Mouse (Mus musculus) layer of hippocampus, adult 9-10 months (tissue): ENCODE data around the gene Msh4.
"Not testable (repeated sequence)": the region's sequence is repeated elsewhere in the genome, so short reads cannot be mapped to it uniquely, and the experiment has no call there.

Experiments used
- DNase-seq: peaks from one replicate; pipeline ENCODE4 v3.0.0; 2022; ENCODE audit warnings: low spot score

Msh4 gene

DNA sequence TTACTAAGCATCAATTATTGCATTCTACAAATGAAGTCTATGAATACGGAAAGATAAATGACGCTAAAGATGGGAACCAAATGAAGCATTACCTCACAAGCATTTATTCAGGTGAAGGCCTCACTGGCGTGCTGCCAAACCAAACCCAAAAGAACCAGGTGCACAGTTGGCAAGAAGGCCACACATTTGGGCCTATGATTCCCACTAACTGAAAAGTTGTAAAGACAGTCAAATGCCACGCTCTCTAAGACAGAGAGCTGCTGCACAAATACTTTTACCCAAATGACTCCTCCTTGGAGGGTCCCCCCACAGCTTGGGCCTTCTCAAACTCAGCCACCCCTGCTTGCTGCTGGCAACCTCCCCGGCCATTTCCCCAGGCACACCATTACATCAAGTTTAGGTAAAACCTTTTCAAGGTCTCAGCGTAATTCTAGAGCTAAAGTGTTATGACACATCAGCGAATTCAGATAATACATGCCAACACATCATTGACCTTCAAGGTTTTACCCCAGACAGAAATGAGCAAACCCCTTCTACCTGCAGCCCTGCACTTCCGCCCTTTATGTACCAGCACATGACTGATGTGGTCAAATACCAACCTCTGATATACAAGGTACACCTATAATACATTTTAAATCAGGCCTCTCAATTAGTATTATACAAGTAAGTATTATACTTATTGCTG, 5.4 kb upstream of the Msh4 start:
- no peak for DNase-seq

DNA sequence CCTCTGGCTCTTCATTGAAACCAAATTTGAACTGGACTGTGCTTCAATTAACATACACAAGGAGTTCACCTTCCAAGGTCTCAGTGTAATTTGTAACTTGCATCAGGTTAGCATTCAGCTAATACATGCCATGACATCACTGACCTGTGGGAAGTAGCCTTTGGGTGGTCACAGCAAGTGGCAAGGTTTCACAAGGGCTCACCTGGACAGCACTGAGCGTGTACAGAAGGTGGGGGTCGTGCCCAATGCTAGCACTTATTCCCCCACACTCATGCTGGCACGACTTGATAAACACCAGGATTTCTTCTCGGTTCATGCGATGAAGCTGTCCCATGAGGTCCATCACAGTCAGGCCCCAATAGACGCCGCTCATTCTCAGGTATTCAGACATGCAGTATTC, 4.6 kb upstream of the Msh4 start:
- no peak for DNase-seq

DNA sequence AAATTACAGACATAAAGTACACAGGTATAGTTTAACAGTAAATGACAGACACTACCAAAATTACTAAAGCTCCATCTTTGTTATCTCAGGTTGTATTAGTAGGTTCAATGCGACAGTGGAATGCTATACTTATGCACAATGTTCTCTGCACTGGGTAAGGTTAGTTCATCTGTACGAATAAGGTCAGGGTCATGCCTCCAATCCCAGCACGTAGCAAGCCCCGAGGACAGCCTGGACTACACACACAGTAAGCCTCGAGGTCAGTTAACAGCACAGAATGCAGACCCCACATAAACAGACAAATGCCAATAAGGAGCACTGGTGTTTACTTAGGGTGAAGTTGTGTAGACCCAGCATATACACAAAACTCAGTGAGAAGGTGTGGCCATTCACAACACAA, 3.0 kb upstream of the Msh4 start:
- no peak for DNase-seq

DNA sequence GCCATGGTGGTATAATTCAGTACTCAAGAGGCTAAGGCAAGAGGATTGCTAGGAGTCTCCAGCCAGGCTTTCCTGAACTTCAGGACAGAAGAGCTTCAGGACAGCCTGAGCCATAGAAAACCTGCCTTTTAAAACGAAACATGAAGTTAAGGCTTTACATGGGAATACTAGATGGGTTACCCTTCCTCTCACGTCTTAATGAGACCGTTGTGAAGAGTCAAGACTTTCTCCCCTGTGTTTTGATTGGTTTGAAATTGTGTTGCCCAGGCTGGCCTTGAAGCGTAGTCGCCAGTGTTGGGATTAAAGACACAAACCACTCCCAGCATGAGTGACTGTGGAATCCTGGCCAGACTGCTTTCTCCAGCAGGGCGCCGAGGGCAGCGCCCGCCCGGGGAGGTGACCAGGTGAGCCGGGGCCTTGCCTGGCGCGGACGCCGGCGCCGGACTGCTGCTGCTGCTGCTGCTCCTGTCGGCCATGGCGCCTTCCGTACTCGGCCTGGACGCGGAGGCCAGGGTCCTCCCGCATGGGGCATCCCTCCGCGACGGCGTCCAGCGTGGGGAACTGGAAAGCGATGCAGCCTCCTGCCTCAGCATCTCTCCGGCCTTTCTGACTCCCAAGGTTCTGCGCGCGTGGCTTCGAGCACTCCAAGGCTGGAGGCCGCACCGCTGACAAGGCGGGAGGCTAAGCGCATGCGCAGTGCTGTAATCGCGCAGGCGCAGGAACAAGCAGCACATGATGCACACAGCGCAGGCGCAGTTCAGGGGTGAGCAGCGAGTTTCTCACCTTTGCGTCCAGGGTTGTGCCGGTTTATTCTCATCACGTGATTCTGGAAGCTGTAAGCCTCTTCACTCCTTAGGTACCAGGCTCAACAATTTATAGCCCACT, 445 bp downstream of the Msh4 start:
- no peak for DNase-seq

DNA sequence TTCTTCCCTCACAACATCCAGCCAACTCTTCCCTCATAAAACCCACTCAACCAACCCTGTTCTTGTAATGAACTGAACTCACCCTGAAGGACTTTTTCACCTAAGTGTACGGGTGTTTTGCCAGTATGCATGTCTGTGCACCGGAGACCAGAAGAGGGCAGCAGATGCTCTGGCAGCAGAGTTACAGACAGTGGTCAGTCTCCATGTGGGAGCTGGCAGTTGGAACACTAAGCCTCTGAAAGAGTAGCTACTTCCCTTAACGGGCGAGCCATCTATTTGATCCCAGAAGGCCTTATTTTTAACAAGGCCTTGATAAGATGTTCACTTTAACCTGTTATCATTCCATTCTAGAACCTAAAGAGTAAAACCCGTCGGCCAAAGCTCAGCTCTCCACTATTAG, 1.4 kb downstream of the Msh4 start:
- no peak for DNase-seq

DNA sequence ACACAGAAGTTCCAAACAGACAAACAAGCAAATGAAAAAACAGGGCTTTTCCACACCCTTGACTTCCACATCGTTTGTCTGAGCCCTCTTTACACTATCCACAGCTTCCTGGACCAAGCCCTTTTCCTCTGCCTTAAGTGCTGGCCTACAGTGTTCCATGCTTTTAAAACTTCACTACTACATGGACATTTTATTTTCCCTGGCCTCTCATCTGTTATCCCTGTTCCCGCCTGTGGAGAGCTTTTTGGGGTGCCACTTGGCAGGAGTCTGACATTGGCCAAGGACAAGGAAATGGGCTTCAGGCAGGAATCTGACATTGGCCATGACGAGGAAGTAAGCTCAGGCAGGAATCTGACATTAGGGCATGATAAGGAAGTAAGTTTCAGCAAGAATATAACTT, 3.3 kb downstream of the Msh4 start:
- no peak for DNase-seq

DNA sequence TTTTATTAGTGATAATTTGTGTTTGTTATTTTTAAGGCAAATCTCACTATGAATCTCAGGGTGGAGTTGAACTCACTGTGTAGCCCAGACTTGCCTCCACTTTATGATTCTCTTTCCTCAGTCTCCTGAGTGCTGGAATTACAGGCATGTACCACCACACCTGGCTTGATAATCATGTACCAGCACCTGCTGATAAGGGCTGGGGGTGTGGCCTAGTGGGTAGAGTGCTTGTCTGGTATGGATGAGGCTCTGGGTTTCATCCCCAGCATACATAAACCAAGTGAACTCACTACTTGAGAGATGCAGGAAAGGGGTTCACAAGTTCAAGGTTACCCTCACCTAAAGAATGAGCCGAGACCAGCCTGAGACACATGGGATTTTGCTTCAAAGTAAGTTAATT, 4.0 kb downstream of the Msh4 start:
- no peak for DNase-seq

DNA sequence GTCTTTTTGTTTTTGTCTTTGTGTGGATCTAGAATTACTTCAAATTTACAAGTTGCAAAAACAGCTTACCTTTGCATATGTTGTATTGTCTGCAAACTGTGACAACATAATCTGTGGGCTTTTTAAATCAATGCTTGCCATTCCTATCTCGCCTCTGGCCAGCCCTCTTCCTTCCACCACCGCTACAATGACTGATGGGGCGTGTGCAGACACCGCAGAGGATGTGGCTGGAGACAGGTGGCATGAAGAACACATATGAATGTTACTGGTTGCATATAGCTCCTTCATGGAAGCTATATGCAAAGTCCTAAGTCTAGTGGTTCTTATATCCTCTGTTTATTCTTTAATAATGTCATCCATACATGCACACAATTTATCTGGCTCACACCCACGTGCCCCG, 8.7 kb downstream of the Msh4 start:
- no peak for DNase-seq

DNA sequence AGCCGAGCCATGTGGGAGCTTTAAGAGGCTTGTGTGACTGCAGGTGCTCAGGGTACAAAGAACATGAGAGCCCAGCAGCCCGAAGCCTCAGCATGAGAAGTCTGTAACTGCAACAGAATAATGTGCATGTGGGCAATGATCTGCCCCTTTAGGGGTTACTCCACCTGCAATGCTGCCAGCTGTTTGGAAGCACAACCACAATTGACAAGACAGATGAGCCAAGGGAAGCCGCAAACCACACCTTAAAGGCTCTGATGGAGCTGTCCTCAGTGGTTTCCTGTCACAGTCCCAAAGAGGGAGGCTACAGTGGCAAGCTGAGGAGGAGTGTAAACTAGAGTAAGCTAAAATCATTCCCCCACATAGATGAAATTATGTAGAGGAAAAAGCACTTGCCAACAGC, 10.5 kb downstream of the Msh4 start:
- no peak for DNase-seq

DNA sequence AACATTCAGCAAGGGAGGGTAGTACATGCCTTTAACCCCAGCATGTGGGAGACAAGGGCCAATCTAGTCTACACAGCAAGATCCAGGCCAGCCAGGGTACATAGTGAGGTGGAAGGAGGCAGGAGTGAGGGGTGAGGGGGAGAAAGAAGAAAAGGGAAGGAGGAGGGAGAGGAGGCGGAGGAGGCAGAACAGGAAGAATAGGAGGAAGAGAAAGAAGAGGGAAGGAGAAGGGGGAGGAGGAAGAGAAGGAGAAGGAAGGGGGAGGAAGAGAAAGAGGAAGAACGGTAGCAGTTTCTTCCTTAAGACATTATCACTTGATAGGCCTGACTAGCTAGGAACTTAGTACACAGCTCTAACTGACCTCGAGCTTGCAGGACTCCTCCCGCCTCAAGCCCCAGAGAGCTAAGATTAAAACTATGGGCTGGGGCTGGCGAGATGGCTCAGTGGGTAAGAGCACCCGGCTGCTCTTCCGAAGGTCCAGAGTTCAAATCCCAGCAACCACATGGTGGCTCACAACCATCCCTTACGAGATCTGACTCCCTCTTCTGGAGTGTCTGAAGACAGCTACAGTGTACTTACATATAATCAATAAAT, 16.7 kb downstream of the Msh4 start:
- DNase-seq = no peak

DNA sequence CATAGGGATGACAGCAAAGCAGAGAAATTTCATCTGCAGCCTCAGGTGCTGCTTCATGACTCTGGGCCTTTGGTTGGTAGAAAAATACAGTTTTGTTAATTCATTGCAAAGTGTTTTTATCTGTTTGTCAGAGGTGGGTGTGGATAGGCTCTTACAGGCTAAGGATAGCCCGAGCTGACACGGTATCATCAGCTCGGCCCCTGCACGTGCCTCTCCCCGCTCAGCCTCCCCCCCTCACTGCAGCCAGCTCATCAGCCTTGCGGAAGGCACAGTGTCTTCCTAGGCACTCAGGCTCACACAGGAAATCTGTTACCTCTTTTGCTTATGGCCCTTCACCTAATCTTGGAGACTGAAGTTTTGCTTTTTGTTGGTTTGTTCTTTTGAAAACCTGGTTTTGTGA, 17.8 kb downstream of the Msh4 start:
- DNase-seq = no peak

DNA sequence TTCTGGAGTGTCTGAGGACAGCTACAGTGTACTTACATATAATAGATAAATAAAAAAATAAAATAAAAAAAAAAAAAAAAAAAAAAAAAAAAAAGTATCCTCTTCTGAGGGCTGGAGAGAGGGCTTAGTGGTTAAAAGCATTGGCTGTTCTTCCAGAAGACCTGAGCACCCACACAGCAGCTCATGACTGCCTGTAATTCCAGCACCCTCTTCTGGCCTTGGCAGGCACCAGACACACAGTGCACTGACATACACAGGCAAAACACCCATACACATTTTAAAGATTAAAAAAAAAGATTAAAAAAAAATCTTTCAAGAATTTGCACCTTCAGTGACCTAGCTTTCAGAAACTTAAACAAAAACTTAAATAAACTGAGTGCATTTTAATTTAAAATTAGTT, 19.6 kb downstream of the Msh4 start:
- DNase-seq = no peak

DNA sequence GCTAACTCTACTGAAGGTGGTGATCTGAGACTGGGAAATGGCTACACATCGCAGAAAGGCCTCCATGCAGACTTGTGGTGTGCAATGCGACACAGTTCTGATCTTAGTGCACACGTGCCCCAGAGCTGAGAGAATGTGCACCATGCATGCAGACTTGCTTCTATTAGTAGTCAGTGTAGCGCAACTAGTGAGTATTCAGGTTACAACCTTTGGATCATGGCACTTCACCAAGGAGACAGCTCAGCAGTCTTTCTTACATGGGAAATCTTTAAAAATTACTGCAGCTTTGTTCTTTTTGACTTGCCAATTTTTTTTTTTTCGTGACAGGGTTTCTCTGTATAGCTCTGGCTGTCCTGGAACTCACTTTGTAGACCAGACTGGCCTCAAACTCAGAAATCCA, 34.5 kb downstream of the Msh4 start:
- no peak for DNase-seq

DNA sequence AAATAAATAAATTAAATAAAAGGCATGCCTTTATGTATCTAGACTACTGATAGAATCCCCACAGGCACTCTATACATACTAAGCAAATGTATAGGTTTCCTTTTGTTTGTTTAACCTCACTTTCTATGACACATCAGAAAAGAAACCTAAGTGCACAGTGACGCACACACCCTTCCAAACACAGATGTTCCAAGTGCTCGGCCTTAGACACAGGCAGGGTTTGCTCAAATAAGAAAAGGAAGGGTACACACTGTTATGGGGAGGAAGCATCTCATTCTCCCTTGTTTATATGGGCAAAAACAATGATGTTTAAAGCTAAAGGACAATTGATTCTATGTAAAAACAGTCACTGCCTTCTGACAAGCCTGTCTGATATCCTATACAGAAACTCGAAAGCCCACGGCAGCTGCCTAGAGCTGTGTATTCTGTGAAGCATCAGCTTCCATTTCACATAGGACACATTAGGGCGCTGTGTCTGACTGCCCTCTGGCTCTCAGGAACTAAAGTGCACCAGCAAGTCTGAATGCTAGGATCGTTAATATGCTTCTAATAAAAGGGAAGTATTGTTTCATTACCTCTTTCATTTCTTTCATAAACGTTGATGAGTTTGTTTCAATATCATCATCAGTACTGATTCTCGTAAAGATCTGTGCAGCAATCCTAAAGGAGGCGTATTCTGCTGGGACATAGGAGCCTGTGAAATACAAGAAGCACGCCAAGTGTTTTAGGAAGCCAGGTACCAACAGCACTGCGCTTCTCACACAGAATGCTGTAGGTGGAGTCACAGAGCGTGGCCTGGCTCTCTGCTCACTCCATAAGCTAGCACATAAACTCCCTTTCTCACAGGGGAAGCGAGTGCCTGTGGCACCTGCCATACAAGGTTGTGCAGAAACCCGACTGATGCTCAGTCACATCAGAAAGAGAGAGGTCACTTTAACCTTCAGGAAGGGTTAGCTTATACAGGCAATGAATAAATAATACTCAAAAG, 38.5 kb downstream of the Msh4 start:
- no peak for DNase-seq

DNA sequence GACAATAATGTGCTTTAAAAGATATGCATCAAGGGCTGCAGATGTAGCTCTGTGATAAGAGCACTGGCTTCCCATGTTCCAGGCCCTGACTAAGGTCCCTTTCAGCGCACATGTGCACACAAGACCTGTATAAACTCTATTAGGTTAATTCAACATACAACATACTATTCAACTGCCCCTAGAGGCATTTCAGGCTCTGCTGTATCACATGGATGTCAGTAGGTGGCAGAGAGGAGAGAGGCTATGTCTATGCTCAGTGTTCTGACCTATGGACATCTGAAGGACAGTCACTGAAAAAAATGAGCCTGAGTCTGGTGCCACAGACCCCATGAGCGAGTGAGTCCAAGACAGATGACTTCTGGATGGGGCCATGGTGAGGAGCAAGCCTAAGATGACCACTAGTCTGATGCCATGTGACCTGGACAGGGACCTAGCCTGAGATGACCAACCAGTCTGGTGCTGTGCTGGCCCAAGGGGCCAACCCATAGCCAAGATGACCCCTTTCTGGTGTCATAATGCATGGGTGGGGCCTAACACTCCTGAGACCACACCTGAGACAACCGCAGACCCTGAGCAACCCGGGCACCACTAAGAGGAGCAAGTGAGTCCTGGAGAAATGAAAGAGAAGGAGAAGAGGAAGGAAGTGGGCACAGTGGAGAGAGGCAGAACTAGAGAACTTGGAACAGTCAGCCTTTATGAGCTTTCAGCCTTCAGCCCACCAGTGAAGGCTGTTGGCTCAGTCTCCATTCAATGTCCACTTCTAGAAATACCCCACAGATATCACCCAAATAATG, 41.1 kb downstream of the Msh4 start:
- no peak for DNase-seq

DNA sequence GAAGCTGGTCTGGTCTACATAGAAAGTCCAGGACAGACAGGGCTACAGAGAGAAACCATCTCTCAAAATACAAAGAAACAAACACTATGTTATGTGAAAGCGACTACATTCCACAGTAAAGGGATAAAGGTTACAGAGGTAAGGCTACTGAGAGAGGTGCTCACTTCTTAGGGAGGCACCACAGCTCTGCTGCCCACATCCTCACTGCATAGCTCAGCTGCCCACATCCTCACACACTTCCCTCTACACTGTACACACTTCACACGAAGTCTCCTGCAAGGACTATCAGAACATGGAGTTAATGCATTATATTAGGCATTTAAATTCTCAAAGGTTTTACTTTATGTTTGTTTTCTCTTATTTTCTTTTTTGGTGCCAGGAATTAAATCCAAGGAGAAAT, 42.1 kb downstream of the Msh4 start:
- no peak for DNase-seq

DNA sequence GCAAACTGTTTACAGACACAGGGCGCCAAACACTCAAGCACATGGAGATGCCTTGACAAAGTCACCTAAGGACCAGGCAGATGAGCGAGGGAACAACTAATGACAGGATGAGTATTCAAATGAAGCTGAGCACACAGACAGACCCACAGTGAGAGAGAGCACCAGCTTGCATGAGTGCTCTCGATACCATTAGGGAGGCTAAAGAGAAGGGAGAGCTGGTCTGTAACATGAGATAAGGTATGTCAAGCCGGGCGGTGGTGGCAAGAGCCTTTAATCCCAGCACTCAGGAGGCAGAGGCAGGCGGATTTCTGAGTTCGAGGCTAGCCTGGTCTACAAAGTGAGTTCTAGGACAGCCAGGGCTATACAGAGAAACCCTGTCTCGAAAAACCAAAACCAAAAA, 45.5 kb downstream of the Msh4 start:
- not testable (repeated sequence) for DNase-seq

DNA sequence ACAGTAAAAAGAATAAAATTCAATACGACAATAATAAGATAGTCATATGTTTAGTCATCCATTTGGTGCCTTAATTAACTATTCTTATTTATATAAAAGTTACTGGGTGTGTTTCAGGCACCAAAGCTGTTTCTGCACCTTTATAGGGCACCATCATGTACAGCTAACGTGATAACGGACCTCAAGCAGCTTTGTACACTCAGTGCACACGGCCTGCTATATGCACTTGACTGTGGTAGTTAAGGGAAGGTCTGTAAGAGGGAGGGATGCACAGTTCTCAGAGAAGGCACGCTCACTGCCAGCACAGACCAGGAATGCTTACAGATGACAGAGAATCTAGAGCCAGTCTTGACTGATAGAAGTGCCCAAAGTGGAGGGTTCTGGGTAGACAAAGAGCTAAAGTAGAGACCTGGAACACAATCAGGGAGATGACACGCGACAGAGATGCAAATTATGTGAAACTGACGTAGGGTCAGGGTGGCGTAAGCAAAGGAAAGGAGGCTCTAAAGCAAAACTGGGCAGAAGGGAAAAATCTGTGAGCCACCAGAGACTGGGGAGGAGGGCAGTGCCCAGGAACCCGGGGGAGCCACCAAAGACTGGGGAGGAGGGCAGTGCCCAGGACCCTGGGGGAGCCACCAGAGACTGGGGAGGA, 47.5 kb downstream of the Msh4 start:
- DNase-seq = no peak

DNA sequence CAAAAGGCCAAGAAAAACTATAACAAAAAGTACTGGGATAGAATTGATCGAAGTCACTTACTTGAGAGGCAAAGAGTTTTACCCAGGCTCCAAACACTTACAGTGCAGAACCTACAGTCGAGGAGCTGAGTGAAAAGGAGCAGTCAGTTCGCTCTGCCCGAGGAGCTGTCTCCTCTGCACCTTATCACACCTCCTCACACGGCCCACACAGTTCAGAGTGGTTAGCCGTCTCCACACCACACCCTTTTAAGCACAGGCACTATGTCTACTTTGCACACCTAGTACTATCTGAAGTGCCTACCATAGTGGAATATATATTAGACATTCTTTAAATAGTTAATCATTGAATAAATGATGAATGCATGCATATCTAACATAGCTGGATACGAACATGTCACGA, 53.7 kb downstream of the Msh4 start:
- DNase-seq = no peak

DNA sequence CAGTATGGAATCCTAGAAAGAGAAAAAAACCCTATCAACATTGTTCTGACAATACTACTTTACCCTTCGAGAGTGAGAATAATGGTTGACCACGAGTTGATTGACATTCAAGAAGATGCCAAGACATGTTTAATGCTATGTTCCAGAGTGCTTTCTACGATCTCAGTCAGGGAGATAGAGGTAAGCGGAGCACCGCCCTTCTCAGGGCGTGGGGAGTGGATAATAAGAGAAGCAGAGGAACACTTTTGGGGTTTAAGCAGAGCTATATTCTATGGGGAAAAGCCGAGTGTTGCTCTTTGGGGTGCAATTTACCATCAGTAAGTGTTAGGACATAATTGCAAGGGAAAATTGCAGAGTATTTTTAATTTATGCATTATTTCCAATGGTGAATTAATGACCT, 55.2 kb downstream of the Msh4 start:
- DNase-seq = no peak
